ENCODE assay signal across 11 mouse cellular contexts in the genomic region with DNA sequence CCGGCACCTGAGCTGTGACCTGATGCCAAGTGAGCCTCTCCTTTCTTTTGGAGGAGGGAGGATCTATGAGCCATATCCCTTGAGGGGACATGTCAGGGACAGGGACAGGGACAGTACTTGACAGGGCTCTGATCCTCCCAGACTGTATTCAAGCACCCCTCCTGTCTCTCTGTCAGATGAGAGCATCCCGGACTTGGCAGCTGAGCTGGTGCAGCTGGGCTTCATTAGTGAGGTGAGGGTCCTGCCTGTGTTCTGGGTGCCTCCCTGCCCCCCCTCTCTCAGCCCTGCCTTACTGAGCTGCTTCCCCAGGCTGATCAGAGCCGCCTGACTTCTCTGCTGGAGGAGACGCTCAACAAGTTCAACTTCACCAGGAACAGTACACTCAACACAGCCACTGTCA. TPM values are rescaled to one million over a fixed set of nuclear protein-coding genes. Genes with fewer than 3 reads are reported as not detected.
A peak's percentile ranks its signal among the peaks of the same experiment; 100 is the strongest.
DNase-seq lines count a peak whose midpoint lies in the region; ATAC-seq and TF ChIP-seq lines count a peak whose summit lies in the region.
"Had no signal": no experiment of that assay in that cellular context is flagged by ENCODE, and none has a peak within 500 bp of the region (broad histone marks: within the 10 kb centered on the region; RNA-seq: fewer than 3 reads in every experiment).

No protein-coding gene starts in this region.

- no peak overlapping the region for H3K9ac ChIP-seq in midbrain, embryonic 13.5 days (replicated peaks)

- H3K27me3 ChIP-seq in heart, embryonic 10.5 days (ENCODE audit: insufficient read depth, poor library complexity, severe bottlenecking), result no peaks in the 10 kb centered on the region
- H3K27me3 ChIP-seq in G1E (ENCODE audit: insufficient read depth, low read length), result no peaks in the 10 kb centered on the region
- H3K27me3 ChIP-seq in hindbrain, embryonic 10.5 days (ENCODE audit: insufficient read depth, poor library complexity, severe bottlenecking), result peaks cover 14% of the 10 kb centered on the region
- no peaks in the 10 kb centered on the region for H3K27me3 ChIP-seq in midbrain, embryonic 13.5 days

- peak overlapping the region; percentile 81 for H3K27ac ChIP-seq in heart, embryonic 10.5 days
- no peak overlapping the region for H3K27ac ChIP-seq in hindbrain, embryonic 10.5 days
- no peak overlapping the region for H3K27ac ChIP-seq in midbrain, embryonic 13.5 days
- H3K27ac ChIP-seq: macrophage had no signal

- ATAC-seq in G1E (ENCODE audit: extremely low read depth, insufficient number of reproducible peaks, low FRiP score, poor library complexity, severe bottlenecking), result no peak
- peak; percentile 37; the same call in 1 of the 2 replicates for ATAC-seq in midbrain, embryonic 13.5 days
- no peak for ATAC-seq in frontal cortex, adult (ENCODE audit: low TSS enrichment)

- H3K9me3 ChIP-seq in heart, embryonic 10.5 days, result no peaks in the 10 kb centered on the region
- H3K9me3 ChIP-seq in G1E (replicated peaks), result no peaks in the 10 kb centered on the region
- no peaks in the 10 kb centered on the region for H3K9me3 ChIP-seq in hindbrain, embryonic 10.5 days
- no peaks in the 10 kb centered on the region for H3K9me3 ChIP-seq in midbrain, embryonic 13.5 days

- H3K4me3 ChIP-seq in heart, embryonic 10.5 days, result peak overlapping the region; percentile 59
- H3K4me3 ChIP-seq in G1E (ENCODE audit: low read depth, low read length), result peak overlapping the region; percentile 77; the same call in 1 of the 2 replicates
- no peak overlapping the region for H3K4me3 ChIP-seq in hindbrain, embryonic 10.5 days
- no peak overlapping the region for H3K4me3 ChIP-seq in midbrain, embryonic 13.5 days (replicated peaks)

- DNase-seq in heart, embryonic 10.5 days (ENCODE audit: low spot score), result no peak
- no peak for DNase-seq in heart, postnatal 4 days
- no peak for DNase-seq in G1E (ENCODE audit: low spot score)
- DNase-seq in hindbrain, embryonic 10.5 days (ENCODE audit: low spot score), result peak; percentile 20
- no peak for DNase-seq in layer of hippocampus, adult 11-12 months (ENCODE audit: low spot score)
- no peak for DNase-seq in kidney, adult 9 months
- DNase-seq: gastrocnemius, postnatal 14 days had no signal

- WGBS in heart, embryonic 10.5 days, result 60% methylated on average over 4 of the region's 4 CpGs
- WGBS in hindbrain, embryonic 10.5 days, result 68% methylated on average over 4 of the region's 4 CpGs
- WGBS in midbrain, embryonic 13.5 days, result 54% methylated on average over 4 of the region's 4 CpGs

- TF ChIP-seq CTCF in G1E (IDR thresholded peaks at IDR 0.05; ENCODE audit: low read depth, low read length), result no peak

- peaks cover 96% of the 10 kb centered on the region for H3K36me3 ChIP-seq in heart, embryonic 10.5 days
- peaks cover 94% of the 10 kb centered on the region for H3K36me3 ChIP-seq in G1E (replicated peaks)
- H3K36me3 ChIP-seq in hindbrain, embryonic 10.5 days, result peaks cover 100% of the 10 kb centered on the region
- peaks cover 99% of the 10 kb centered on the region for H3K36me3 ChIP-seq in midbrain, embryonic 13.5 days

- H3K4me2 ChIP-seq in midbrain, embryonic 13.5 days (replicated peaks), result no peak overlapping the region

- peaks cover 49% of the 10 kb centered on the region for H3K4me1 ChIP-seq in heart, embryonic 10.5 days
- H3K4me1 ChIP-seq in G1E (ENCODE audit: insufficient read depth, low read depth, low read length), result peaks cover 43% of the 10 kb centered on the region
- peaks cover 26% of the 10 kb centered on the region for H3K4me1 ChIP-seq in hindbrain, embryonic 10.5 days (replicated peaks)
- peaks cover 9% of the 10 kb centered on the region for H3K4me1 ChIP-seq in midbrain, embryonic 13.5 days (replicated peaks)

RNA-seq across cellular contexts. Expression of gene Krtcap3, which starts 0.8 kb away (rescaled TPM):
- 10.2 and 13.1 TPM in 2 replicates for polyA plus RNA-seq in heart, embryonic 10.5 days (2016; fragmentation: Nextera tagmentation; extraction: Ambion mirVana)
- total RNA-seq in heart, postnatal 4 days (2021), result 1 to 10 TPM; 2.4 to 3.1 TPM
- 3.8 and 8.8 TPM in 2 replicates for total RNA-seq in G1E (2014; fragmentation: Nextera tagmentation)
- total RNA-seq in G1E (2017), result 6.4 and 10.5 TPM in 2 replicates
- 9.4 and 11.8 TPM in 2 replicates for polyA plus RNA-seq in G1E (2012)
- polyA plus RNA-seq in hindbrain, embryonic 10.5 days (2016; fragmentation: Nextera tagmentation; extraction: Ambion mirVana), result 3.9 and 6.7 TPM in 2 replicates
- polyA plus RNA-seq in midbrain, embryonic 13.5 days (2015; fragmentation: Nextera tagmentation; extraction: Ambion mirVana), result 1.7 and 3.4 TPM in 2 replicates

RNA-seq across cellular contexts. Expression of gene Gm9970, which starts 9.7 kb away (rescaled TPM):
- 0.28 TPM in 1 of 2 replicates, not detected in the other for polyA plus RNA-seq in heart, embryonic 10.5 days (2016; fragmentation: Nextera tagmentation; extraction: Ambion mirVana)
- total RNA-seq in heart, postnatal 4 days (2021), result not detected
- total RNA-seq in G1E (2014; fragmentation: Nextera tagmentation) (not detected in 2 replicates), G1E (2017) (0.29 TPM in 1 of 2 replicates, not detected in the other)
- 0.10 and 0.18 TPM in 2 replicates for polyA plus RNA-seq in G1E (2012)
- polyA plus RNA-seq in hindbrain, embryonic 10.5 days (2016; fragmentation: Nextera tagmentation; extraction: Ambion mirVana), result 0.30 TPM in 1 of 2 replicates, not detected in the other
- polyA plus RNA-seq in midbrain, embryonic 13.5 days (2015; fragmentation: Nextera tagmentation; extraction: Ambion mirVana), result 0.54 and 0.63 TPM in 2 replicates
- total RNA-seq: gastrocnemius, postnatal 14 days had no signal
- polyA plus RNA-seq: inflammation-experienced regulatory T-cells, adult 6 months; macrophage had no signal

RNA-seq across cellular contexts. Expression of gene Nrbp1, which starts 10.1 kb away (rescaled TPM):
- 149 and 153 TPM in 2 replicates for polyA plus RNA-seq in heart, embryonic 10.5 days (2016; fragmentation: Nextera tagmentation; extraction: Ambion mirVana)
- 10 to 100 TPM; 88.1 to 90.0 TPM for total RNA-seq in heart, postnatal 4 days (2021)
- 38.2 and 49.6 TPM in 2 replicates for total RNA-seq in G1E (2014; fragmentation: Nextera tagmentation)
- total RNA-seq in G1E (2017), result 76.8 and 77.1 TPM in 2 replicates
- 15.1 and 17.3 TPM in 2 replicates for polyA plus RNA-seq in G1E (2012)
- 151 and 159 TPM in 2 replicates for polyA plus RNA-seq in hindbrain, embryonic 10.5 days (2016; fragmentation: Nextera tagmentation; extraction: Ambion mirVana)
- polyA plus RNA-seq in midbrain, embryonic 13.5 days (2015; fragmentation: Nextera tagmentation; extraction: Ambion mirVana), result 153 and 160 TPM in 2 replicates

RNA-seq across cellular contexts. Expression of gene Ppm1g, which starts 30.2 kb away (rescaled TPM):
- polyA plus RNA-seq in heart, embryonic 10.5 days (2016; fragmentation: Nextera tagmentation; extraction: Ambion mirVana), result 148 and 151 TPM in 2 replicates
- total RNA-seq in heart, postnatal 4 days (2021), result 10 to 100 TPM; 94.7 to 97.0 TPM
- total RNA-seq in G1E (2014; fragmentation: Nextera tagmentation), result 168 and 173 TPM in 2 replicates
- 158 and 176 TPM in 2 replicates for total RNA-seq in G1E (2017)
- polyA plus RNA-seq in G1E (2012), result 297 and 362 TPM in 2 replicates
- 172 and 197 TPM in 2 replicates for polyA plus RNA-seq in hindbrain, embryonic 10.5 days (2016; fragmentation: Nextera tagmentation; extraction: Ambion mirVana)
- 174 and 175 TPM in 2 replicates for polyA plus RNA-seq in midbrain, embryonic 13.5 days (2015; fragmentation: Nextera tagmentation; extraction: Ambion mirVana)

RNA-seq across cellular contexts. Expression of gene Ift172, which starts 40.2 kb away (rescaled TPM):
- 28.6 and 31.1 TPM in 2 replicates for polyA plus RNA-seq in heart, embryonic 10.5 days (2016; fragmentation: Nextera tagmentation; extraction: Ambion mirVana)
- 10 to 100 TPM; 27.1 to 38.4 TPM for total RNA-seq in heart, postnatal 4 days (2021)
- total RNA-seq in G1E (2014; fragmentation: Nextera tagmentation) (19.0 and 21.5 TPM in 2 replicates), G1E (2017) (24.2 and 24.3 TPM in 2 replicates)
- 32.5 and 37.8 TPM in 2 replicates for polyA plus RNA-seq in G1E (2012)
- polyA plus RNA-seq in hindbrain, embryonic 10.5 days (2016; fragmentation: Nextera tagmentation; extraction: Ambion mirVana), result 35.2 and 39.7 TPM in 2 replicates
- polyA plus RNA-seq in midbrain, embryonic 13.5 days (2015; fragmentation: Nextera tagmentation; extraction: Ambion mirVana), result 34.4 and 36.0 TPM in 2 replicates

Comparison
In these comparisons a context has a peak if more than half of its experiments do, and no peak if none do; other contexts are left out.
1. H3K4me3 ChIP-seq: peak in heart, embryonic 10.5 days (single experiment) and G1E (single experiment); none in hindbrain, embryonic 10.5 days (single experiment) and midbrain, embryonic 13.5 days (single experiment).